Mouse (Mus musculus): ENCODE measurements around the gene Cdyl2.
A peak's percentile ranks its signal among the peaks of the same experiment; 100 is the strongest.

Cdyl2 gene

GRCm38 (mm10) chr8:116673052-116673451 lies 59.7 kb downstream of the Cdyl2 start:
- DNase-seq (ENCODE audit: low spot score in 2 of 2), result no peak

DNA sequence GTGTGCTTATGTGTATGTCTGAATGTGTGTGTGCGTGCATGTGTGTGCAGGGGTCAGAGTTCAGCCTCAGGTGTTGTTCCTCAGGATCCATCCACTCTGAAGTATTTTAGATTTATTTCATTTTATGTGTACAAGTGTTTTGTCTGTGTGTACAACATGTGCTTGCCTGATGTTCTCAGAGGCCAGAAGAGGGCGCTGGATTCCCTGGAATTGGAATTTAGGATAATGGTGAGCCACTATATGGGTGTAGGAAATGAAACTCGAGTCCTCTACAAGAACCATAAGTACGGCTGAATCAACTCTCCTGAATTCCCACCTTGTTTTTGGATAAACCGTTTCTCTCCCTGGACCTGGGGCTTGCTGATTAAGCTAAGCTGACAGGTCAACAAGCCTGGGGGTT lies 61.2 kb downstream of the Cdyl2 start:
- peak in 1 of 2 experiments; percentile 25 for DNase-seq (ENCODE audit: low spot score in 2 of 2)

- DNase-seq (ENCODE audit: low spot score in 2 of 2), result no peak
These were observed 62.2 kb downstream of the Cdyl2 start for GRCm38 (mm10) chr8:116670604-116671003.

- DNase-seq (ENCODE audit: low spot score in 2 of 2), result no peak
These were observed 63.8 kb downstream of the Cdyl2 start for GRCm38 (mm10) chr8:116668977-116669376.

DNA sequence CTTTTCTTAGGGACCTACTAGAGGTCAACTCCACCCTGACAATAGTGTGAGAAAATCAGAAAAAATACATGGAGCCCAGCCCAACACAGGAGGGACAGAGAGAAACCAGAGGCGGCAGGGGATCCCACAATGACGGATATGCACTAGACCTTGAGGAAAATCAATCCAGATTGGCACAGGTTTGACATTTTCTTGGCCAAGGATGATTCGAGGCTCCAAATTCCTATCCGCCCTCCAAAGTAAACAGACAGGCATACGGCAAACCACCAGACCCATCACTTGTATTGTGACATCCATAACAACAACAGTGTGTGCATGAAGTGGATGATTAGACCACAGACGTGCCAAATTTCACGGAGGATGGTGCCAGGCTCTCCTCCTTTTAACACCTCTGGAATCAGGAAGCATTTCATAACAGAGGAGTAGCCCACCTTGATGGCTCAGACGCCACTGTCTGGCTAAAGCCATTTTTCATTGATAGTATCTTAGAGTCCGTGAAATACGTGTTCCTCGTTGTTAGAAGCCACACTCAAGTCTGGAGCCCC lies 65.9 kb downstream of the Cdyl2 start:
- DNase-seq (ENCODE audit: low spot score in 2 of 2), result no peak

- no peak for DNase-seq (ENCODE audit: low spot score in 2 of 2)
These were observed 71.3 kb downstream of the Cdyl2 start for GRCm38 (mm10) chr8:116661521-116661920.

DNA sequence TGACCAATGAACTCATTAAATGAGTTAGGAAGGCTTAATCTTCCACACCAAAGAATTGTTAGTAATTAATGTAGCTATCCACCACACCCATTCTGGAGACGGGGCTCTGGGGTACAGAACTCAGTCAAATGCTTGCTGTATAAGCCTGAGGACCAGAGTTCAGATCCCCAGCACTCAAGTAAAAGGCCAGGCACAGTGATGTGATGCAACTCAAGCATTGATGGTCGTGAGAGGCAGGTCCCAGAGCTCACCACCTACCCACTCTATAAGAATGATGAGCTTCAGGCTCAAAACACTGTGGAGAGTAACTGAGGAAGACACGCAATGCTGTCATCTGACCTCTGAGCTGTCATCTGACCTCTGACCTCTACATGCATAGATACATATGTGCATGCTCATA lies 76.0 kb downstream of the Cdyl2 start:
- DNase-seq (ENCODE audit: low spot score in 2 of 2), result no peak

GRCm38 (mm10) chr8:116654881-116655280 lies 77.9 kb downstream of the Cdyl2 start:
- DNase-seq (ENCODE audit: low spot score in 2 of 2), result no peak

GRCm38 (mm10) chr8:116652949-116653348 lies 79.8 kb downstream of the Cdyl2 start:
- no peak for DNase-seq (ENCODE audit: low spot score in 2 of 2)

GRCm38 (mm10) chr8:116649975-116650725 lies 82.6 kb downstream of the Cdyl2 start:
- no peak for DNase-seq (ENCODE audit: low spot score in 2 of 2)

DNA sequence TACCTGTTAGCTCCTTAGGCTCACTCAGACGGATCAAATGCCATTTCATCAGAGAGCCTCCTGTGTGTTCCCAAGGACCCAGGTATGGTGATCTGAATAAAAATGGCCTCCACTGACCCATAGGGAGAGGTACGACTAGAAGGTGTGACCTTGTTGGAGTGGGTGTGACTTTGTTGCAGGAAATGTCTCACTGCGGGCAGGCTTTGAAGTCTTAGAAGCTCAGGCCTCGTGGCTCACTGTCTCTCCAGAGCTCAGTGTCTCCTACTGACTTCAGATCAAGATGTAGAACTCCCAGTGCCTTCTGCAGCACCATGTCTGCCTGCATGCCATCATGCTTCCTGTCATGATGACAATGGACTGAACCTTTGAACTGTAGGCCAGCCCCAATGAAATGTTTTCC lies 87.4 kb downstream of the Cdyl2 start:
- DNase-seq (ENCODE audit: low spot score in 2 of 2), result no peak

- no peak for DNase-seq (ENCODE audit: low spot score in 2 of 2)
These were observed 91.9 kb downstream of the Cdyl2 start for GRCm38 (mm10) chr8:116640925-116641324.

GRCm38 (mm10) chr8:116637998-116638397 lies 94.8 kb downstream of the Cdyl2 start:
- DNase-seq (ENCODE audit: low spot score in 2 of 2), result no peak

- DNase-seq (ENCODE audit: low spot score in 2 of 2), result no peak
These were observed 95.6 kb downstream of the Cdyl2 start for GRCm38 (mm10) chr8:116637193-116637592.

DNA sequence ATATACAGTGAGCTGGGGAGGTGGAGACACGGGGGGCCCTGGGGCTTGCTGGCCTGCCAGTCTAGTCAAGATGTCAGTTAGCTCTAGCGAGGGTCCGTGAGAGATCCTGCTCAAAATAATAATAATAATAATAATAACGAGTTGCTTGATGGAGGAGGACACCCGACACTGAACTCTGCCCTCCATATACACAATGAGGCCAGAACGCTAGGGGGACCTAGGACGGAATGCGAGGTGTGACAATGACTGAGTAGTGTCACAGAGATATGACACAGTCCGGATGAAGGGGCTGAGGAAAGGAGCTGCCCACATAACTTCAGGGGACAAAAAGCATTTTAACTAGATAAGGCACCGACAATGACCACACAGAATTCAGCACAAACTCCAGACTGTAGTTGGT lies 96.4 kb downstream of the Cdyl2 start:
- no peak for DNase-seq (ENCODE audit: low spot score in 2 of 2)

DNA sequence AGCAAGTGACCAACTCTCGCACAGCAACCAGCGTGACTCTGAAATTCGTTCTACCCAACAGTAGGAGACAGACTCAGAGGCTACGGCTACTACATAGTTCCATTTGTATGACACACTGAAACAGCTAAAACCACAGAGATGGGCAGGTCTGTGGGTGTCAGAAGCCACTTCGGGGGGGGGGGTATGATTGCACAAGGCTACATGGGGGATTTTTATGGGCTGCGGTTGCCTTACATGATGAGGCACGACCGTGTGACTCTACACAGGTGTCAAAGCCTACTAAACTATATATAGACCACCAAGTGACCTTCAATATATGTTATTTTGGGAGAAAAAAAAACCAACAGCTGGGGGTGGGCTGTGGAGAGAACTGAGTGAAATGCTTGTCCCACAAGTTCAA lies 96.8 kb downstream of the Cdyl2 start:
- DNase-seq (ENCODE audit: low spot score in 2 of 2), result peak in 1 of 2 experiments; percentile 28

GRCm38 (mm10) chr8:116635261-116635660 lies 97.5 kb downstream of the Cdyl2 start:
- DNase-seq (ENCODE audit: low spot score in 2 of 2), result peak; percentile 75 to 78

DNA sequence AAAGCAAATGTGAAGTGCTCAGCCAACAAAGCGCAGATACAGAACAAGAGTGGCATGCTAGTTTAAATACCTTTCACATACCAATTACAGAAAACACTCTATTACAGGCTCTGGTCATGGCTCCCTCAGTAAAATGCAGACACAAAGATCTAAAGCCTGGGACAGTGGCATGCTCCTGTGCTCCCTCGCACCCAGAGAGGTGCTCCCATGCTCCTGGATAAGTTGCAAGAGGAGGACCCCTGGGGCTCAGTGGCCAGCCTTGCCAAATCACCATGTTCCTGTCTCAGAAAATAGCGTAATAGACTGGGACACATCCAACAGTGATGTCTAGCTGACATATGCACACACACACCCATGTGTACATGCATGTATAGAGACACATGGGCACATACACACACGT lies 98.4 kb downstream of the Cdyl2 start:
- DNase-seq (ENCODE audit: low spot score in 2 of 2), result no peak

DNA sequence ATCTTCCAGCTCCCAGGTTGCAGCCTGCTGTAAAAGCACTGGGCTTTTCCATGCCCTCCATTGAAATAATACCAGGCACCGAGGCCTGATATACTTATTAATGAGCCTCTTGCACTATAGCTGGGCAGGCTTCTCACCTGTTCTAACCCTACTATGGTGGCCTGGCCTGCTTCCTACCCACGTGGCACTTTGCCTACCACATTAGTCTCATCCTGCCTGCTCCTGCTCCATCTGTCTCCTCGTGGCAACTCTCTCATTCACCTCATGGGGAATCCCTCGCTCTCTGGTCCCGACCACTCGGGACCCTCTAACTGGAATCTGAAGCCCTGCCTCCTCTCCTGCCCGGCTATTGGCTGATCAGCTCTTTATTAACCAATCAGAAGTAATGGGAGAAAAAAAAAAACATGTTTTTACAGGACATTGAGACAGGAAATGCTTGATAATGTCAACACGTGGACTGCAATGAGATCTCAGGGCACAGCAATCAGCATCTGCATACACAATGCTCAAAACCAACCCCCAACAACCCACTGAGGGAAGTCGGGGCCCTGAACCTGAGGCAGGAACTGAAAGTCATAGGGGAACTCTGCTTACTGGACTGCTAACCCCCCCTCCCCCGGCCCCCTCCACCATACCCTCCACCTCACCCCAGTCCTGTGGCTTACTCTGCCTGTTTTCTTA lies 99.2 kb downstream of the Cdyl2 start:
- no peak for DNase-seq (ENCODE audit: low spot score in 2 of 2)

GRCm38 (mm10) chr8:116630066-116630465 lies 102.7 kb downstream of the Cdyl2 start:
- DNase-seq (ENCODE audit: low spot score in 2 of 2), result no peak

DNA sequence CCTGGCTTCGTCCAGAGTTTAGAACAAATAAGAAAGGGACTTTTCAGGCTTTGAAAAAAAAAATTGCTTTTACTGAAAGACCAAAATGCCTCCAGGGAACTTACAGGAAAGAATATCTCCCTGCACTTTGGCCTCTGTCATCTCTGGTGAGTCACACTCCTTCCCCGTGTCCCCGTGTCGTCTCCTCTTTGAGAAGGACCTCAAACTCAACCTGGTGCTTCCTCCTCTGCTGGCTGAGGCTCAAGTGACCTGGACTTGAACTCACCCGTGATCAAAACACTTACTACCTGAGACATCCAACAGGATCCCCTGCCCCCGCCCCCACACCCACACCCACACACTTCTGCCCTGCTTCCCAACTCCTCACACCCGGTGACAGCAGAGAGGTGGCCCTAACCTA lies 103.8 kb downstream of the Cdyl2 start:
- DNase-seq (ENCODE audit: low spot score in 2 of 2), result no peak

- DNase-seq (ENCODE audit: low spot score in 2 of 2), result no peak
These were observed 104.8 kb downstream of the Cdyl2 start for GRCm38 (mm10) chr8:116627854-116628479.

DNA sequence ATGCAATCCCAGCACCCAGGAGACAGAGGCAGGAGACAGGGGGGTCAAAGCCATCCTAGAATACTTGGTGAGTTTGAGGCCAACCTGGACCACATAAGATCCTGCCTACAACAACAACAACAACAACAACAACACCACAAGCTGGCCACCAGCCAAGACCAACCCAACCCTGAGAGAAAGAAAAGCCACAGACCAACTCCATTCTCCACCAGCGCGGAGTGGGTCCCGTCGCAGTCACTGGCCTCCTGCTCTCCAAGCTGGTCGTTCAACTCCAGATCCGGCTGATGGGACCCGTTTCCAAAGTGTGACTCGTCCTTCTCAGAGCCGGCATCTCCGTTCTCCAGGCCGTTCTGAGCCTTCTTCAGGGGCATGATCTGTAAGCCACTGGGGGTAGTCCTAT lies 109.2 kb downstream of the Cdyl2 start:
- no peak for DNase-seq (ENCODE audit: low spot score in 2 of 2)

Data from thymus, postnatal 10 days (tissue).